Mouse (Mus musculus) T-helper 1 cell (primary cell): ENCODE data around the gene Apba2.

ENCODE experiments used
- in situ Hi-C: fragments of 300-600 bp; cut with MboI, MseI; formaldehyde crosslinking; loops from one replicate; pipeline ENCODE4 v1.15.1; 2025; ENCODE audit warnings: high pct_unique_total_duplicates

Apba2 gene

GRCm38 (mm10) chr7:64725967-64726695 is 224.6 kb downstream of the Apba2 start:
- in situ Hi-C loops = loop anchor here (25.0 kb wide), 2 partner anchors 564 to 664 kb away; partner anchors contain the start of gene Trpm1

- in situ Hi-C loops = loop anchor here (25.0 kb wide), 2 partner anchors 566 to 666 kb away; partner anchors contain the start of gene Trpm1
Observed at GRCm38 (mm10) chr7:64728181-64728591, 226.7 kb downstream of the Apba2 start.

- in situ Hi-C loops = loop anchor here (25.0 kb wide), 2 partner anchors 567 to 667 kb away; partner anchors contain the start of gene Trpm1
Observed at GRCm38 (mm10) chr7:64728816-64729215, 227.3 kb downstream of the Apba2 start.

GRCm38 (mm10) chr7:64729785-64730184 is 228.3 kb downstream of the Apba2 start:
- in situ Hi-C loops = loop anchor here (10.0 to 25.0 kb wide), 3 partner anchors 295 to 667 kb away; partner anchors contain the start of gene Trpm1

GRCm38 (mm10) chr7:64739131-64739530 is 237.6 kb downstream of the Apba2 start:
- in situ Hi-C loops = loop anchor here (10.0 to 25.0 kb wide), 3 partner anchors 304 to 677 kb away; partner anchors contain the start of gene Trpm1

GRCm38 (mm10) chr7:64741333-64742307 is 240.1 kb downstream of the Apba2 start:
- in situ Hi-C loops = loop anchor here (10.0 to 25.0 kb wide), 3 partner anchors 579 to 1007 kb away; partner anchors contain the start of gene Trpm1

- in situ Hi-C loops = loop anchor here (10.0 to 25.0 kb wide), 3 partner anchors 581 to 1009 kb away; partner anchors contain the start of gene Trpm1
Observed at GRCm38 (mm10) chr7:64743610-64744009, 242.1 kb downstream of the Apba2 start.

GRCm38 (mm10) chr7:64751465-64751864 is 250.0 kb downstream of the Apba2 start:
- in situ Hi-C loops = no loop called here

- in situ Hi-C loops = no loop called here
Observed at GRCm38 (mm10) chr7:64752133-64752532, 250.6 kb downstream of the Apba2 start.

GRCm38 (mm10) chr7:64753678-64754077 is 252.2 kb downstream of the Apba2 start:
- in situ Hi-C loops = no loop called here

- in situ Hi-C loops = no loop called here
Observed at GRCm38 (mm10) chr7:64754161-64754560, 252.7 kb downstream of the Apba2 start.

- in situ Hi-C loops = no loop called here
Observed at GRCm38 (mm10) chr7:64755141-64755540, 253.6 kb downstream of the Apba2 start.

- in situ Hi-C loops = no loop called here
Observed at GRCm38 (mm10) chr7:64765595-64765994, 264.1 kb downstream of the Apba2 start.

GRCm38 (mm10) chr7:64769768-64770167 is 268.3 kb downstream of the Apba2 start:
- in situ Hi-C loops = no loop called here

GRCm38 (mm10) chr7:64770779-64771390 is 269.4 kb downstream of the Apba2 start:
- in situ Hi-C loops = no loop called here

GRCm38 (mm10) chr7:64773465-64773864 is 272.0 kb downstream of the Apba2 start:
- in situ Hi-C loops = no loop called here

GRCm38 (mm10) chr7:64776708-64777489 is 275.4 kb downstream of the Apba2 start:
- in situ Hi-C loops = no loop called here

GRCm38 (mm10) chr7:64779501-64779900 is 278.0 kb downstream of the Apba2 start:
- in situ Hi-C loops = no loop called here

GRCm38 (mm10) chr7:64785040-64785439 is 283.5 kb downstream of the Apba2 start:
- in situ Hi-C loops = no loop called here

- in situ Hi-C loops = no loop called here
Observed at GRCm38 (mm10) chr7:64791145-64791544, 289.6 kb downstream of the Apba2 start.

GRCm38 (mm10) chr7:64792031-64792430 is 290.5 kb downstream of the Apba2 start:
- in situ Hi-C loops = no loop called here
